Mouse (Mus musculus) left cerebral cortex, adult 2 months (tissue): ENCODE data around the gene Bbs12. TPM values are rescaled to one million over a fixed set of nuclear protein-coding genes. Genes with fewer than 3 reads are reported as not detected.

ENCODE experiments used
- DNase-seq, 2 experiments: peaks; one replicate each; pipeline ENCODE4 v3.0.0; 2021 to 2022; ENCODE audit warnings: low spot score in 2 of 2, mixed read lengths in 1 of 2; ENCODE audit errors: extremely low spot score in 1 of 2
- H3K27ac ChIP-seq: fragments of 200-600 bp; 2 replicates; pipeline ENCODE4 v1.8.1; 2022
- H3K4me3 ChIP-seq: fragments of 200-600 bp; 2 replicates; pipeline ENCODE4 v1.8.1; 2022
- CTCF ChIP-seq: fragments of 200-600 bp; IDR thresholded peaks from 2 replicates; pipeline ENCODE4 v1.8.1; 2022; ENCODE audit warnings: antibody characterized with exemption, mild to moderate bottlenecking, moderate library complexity
- intact Hi-C: fragments of 180-260 bp; cut with DNase I; formaldehyde crosslinking; loops from one replicate; pipeline ENCODE4 v1.15.1; 2025
- total RNA-seq, 2 experiments: library from RNA; stranded (reverse); gene quantifications; 2 replicates each; pipeline ENCODE4 v1.2.3; 2021

Gene Bbs12
- total RNA-seq, 2 experiments from 2014 or later: 5.5 to 6.0 TPM

- intact Hi-C loops: no loop called here
- DNase-seq: no peak
- Histone ChIP-seq H3K4me3 (no peak overlapping the region), H3K27ac (no peak overlapping the region)
- no peak for TF ChIP-seq CTCF
Observed at GRCm38 (mm10) chr3:37365144-37365543, 52.8 kb downstream of the Bbs12 start.

- intact Hi-C loops: no loop called here
- no peak for TF ChIP-seq CTCF
- no peak overlapping the region for H3K4me3 ChIP-seq
- H3K27ac ChIP-seq: no peak overlapping the region
- DNase-seq: no peak
Observed at GRCm38 (mm10) chr3:37365976-37366375, 53.6 kb downstream of the Bbs12 start.

- no peak overlapping the region for H3K4me3 ChIP-seq
- TF ChIP-seq CTCF: no peak
- DNase-seq: no peak
- intact Hi-C loops: no loop called here
- no peak overlapping the region for H3K27ac ChIP-seq
Observed at GRCm38 (mm10) chr3:37366381-37367053, 54.2 kb downstream of the Bbs12 start.

GRCm38 (mm10) chr3:37370407-37370806 lies 58.1 kb downstream of the Bbs12 start:
- TF ChIP-seq CTCF: no peak
- intact Hi-C loops: no loop called here
- Histone ChIP-seq H3K27ac (no peak overlapping the region), H3K4me3 (no peak overlapping the region)
- no peak for DNase-seq

Other genes with a start within 250 kb of the Bbs12 start
- not detected for gene Adad1, start 249.0 kb upstream of the Bbs12 start, total RNA-seq
- gene Il2, start 186.6 kb upstream of the Bbs12 start, total RNA-seq: not detected
- gene Il21, start 79.9 kb upstream of the Bbs12 start, total RNA-seq: under 1 TPM in 1 of 2 experiments, not detected in 1; 0.14 TPM
- 10 to 100 TPM in 1 of 2 experiments, 1 to 10 TPM in 1; 9.3 to 11.6 TPM for gene Cetn4, start 154 bp downstream of the Bbs12 start, total RNA-seq
- 1 to 10 TPM; 4.2 to 4.4 TPM for gene Fgf2, start 35.8 kb downstream of the Bbs12 start, total RNA-seq
- 10 to 100 TPM; 19.1 to 20.4 TPM for gene Spata5, start 107.3 kb downstream of the Bbs12 start, total RNA-seq
- gene Nudt6, start 107.7 kb downstream of the Bbs12 start, total RNA-seq: 1 to 10 TPM; 6.2 to 8.4 TPM